Mouse (Mus musculus): Measurements from ENCODE around the gene Gm17783. TPM values are rescaled to one million over a fixed set of nuclear protein-coding genes. Genes with fewer than 3 reads are reported as not detected.

Gm17783 gene
- not detected for polyA plus RNA-seq (2015; fragmentation: Illumina TruSeq; extraction: RNeasy Lipid Tissue Mini Kit (QIAGEN cat#74804); ENCODE audit: low read depth, low replicate concordance)

GRCm38 (mm10) chr16:45531950-45532349 lies at the start of gene Gm17783:
Gm17783 (minus strand) TSS chr16:45532050.

DNA sequence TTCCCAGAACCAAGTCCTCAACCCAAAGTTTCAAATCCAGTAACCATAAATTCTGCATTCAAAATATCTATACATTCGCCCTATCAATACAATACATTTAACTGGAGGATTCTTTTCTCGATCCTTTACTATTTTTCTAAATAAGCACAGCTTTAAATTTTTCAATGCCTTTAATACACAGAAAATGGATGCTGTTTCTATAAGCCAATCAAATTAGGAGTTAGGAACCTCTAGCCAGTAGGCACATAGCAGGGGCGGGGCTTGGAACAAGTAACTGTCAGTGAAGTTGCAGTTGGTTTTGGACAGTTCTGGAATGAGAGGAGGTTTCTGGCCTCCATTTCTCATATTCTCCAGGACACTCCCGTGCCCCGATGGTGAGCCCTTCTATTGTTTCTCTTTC lies 3.2 kb upstream of the Gm17783 start, which contains the start of gene Slc9c1:
TSS of gene Slc9c1 (plus strand) at position 301 of the 400 bp plus-strand sequence.

GRCm38 (mm10) chr16:45492927-45493326 lies 38.9 kb downstream of the Gm17783 start, which contains the start of gene Gm609:
Gm609 (minus strand) TSS chr16:45492969.

Other genes starting within 250 kb of the Gm17783 start
- 146 TPM for gene Cd200, start 123.0 kb downstream of the Gm17783 start, polyA plus RNA-seq (2015; fragmentation: Illumina TruSeq; extraction: RNeasy Lipid Tissue Mini Kit (QIAGEN cat#74804); ENCODE audit: low read depth, low replicate concordance)
- gene Gm609, start 39.1 kb downstream of the Gm17783 start, polyA plus RNA-seq (2015; fragmentation: Illumina TruSeq; extraction: RNeasy Lipid Tissue Mini Kit (QIAGEN cat#74804); ENCODE audit: low read depth, low replicate concordance): 0.16 TPM
- not detected for gene Slc9c1, start 3.3 kb upstream of the Gm17783 start, polyA plus RNA-seq (2015; fragmentation: Illumina TruSeq; extraction: RNeasy Lipid Tissue Mini Kit (QIAGEN cat#74804); ENCODE audit: low read depth, low replicate concordance)
- not detected for gene Gcsam, start 78.3 kb upstream of the Gm17783 start, polyA plus RNA-seq (2015; fragmentation: Illumina TruSeq; extraction: RNeasy Lipid Tissue Mini Kit (QIAGEN cat#74804); ENCODE audit: low read depth, low replicate concordance)
- gene BC016579, start 122.0 kb upstream of the Gm17783 start, polyA plus RNA-seq (2015; fragmentation: Illumina TruSeq; extraction: RNeasy Lipid Tissue Mini Kit (QIAGEN cat#74804); ENCODE audit: low read depth, low replicate concordance): 0.48 TPM
- 1.9 TPM for gene Tmprss7, start 161.6 kb upstream of the Gm17783 start, polyA plus RNA-seq (2015; fragmentation: Illumina TruSeq; extraction: RNeasy Lipid Tissue Mini Kit (QIAGEN cat#74804); ENCODE audit: low read depth, low replicate concordance)
- 426 TPM for gene Tagln3, start 192.6 kb upstream of the Gm17783 start, polyA plus RNA-seq (2015; fragmentation: Illumina TruSeq; extraction: RNeasy Lipid Tissue Mini Kit (QIAGEN cat#74804); ENCODE audit: low read depth, low replicate concordance)
- gene Abhd10, start 210.9 kb upstream of the Gm17783 start, polyA plus RNA-seq (2015; fragmentation: Illumina TruSeq; extraction: RNeasy Lipid Tissue Mini Kit (QIAGEN cat#74804); ENCODE audit: low read depth, low replicate concordance): 23.6 TPM

Measured in brain, adult 10 weeks (tissue).